In the genomic region with DNA sequence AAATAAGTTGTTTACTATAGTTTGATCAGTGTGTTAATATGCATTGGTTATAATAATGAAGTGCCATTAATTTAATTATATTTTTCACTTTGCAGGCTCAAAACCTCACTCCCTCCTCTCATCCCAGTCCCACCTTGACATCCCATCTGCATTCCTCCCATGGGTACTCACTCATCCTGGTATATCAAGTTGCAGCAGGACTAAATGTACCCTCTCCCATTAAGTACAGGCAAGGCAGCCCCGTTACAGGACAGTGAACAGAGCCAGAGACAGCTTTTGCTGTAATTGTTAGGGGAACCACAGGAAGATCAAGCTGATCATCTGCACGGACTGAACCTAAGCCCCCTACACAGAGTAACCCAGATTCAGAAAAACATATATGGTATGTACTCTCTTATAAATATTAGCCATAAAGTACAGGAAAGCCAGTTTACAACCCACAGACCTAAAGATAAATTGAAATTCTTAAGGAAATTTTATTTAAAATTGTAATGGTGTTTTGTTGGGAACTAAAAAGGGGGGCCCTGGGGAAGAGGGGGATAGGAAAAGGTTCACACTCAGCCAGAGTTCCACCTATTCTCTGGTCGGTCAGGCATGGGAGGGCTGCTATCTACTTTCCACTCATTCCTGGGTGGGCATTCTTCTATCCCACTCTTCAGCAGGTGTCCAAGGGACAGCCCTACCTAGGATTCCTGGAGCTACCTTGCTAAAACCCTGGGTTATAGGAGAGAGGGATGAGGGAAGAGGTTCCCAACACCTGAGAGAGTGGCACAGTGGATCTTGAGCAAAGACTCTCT, we compare ENCODE assay signal across 19 mouse cellular contexts.
A peak's percentile ranks its signal among the peaks of the same experiment; 100 is the strongest.
DNase-seq lines count a peak whose midpoint lies in the region; ATAC-seq and TF ChIP-seq lines count a peak whose summit lies in the region.
"Had no signal": no experiment of that assay in that cellular context is flagged by ENCODE, and none has a peak within 500 bp of the region (broad histone marks: within the 10 kb centered on the region; RNA-seq: fewer than 3 reads in every experiment).

No protein-coding gene starts in this region.

- WGBS in kidney, adult 2 months = 40% methylated on average over 3 of the region's 3 CpGs
- 52% methylated on average over 3 of the region's 3 CpGs for WGBS in kidney, embryonic 14.5 days
- 52% methylated on average over 3 of the region's 3 CpGs for WGBS in kidney, embryonic 16.5 days

- H3K27me3 ChIP-seq in kidney, adult 2 months (replicated peaks; ENCODE audit: control insufficient read depth, insufficient read depth, low read length) = no peaks in the 10 kb centered on the region
- H3K27me3 ChIP-seq in kidney, embryonic 14.5 days (ENCODE audit: control insufficient read depth, insufficient read depth, low read length) = no peaks in the 10 kb centered on the region
- no peaks in the 10 kb centered on the region for H3K27me3 ChIP-seq in kidney, embryonic 16.5 days (ENCODE audit: insufficient read depth, low read length)
- H3K27me3 ChIP-seq: embryonic facial prominence, embryonic 12.5 days; forebrain, embryonic 13.5 days; forebrain, embryonic 15.5 days had no signal

- no peak overlapping the region for H3K4me2 ChIP-seq in kidney, embryonic 14.5 days (replicated peaks; ENCODE audit: low read depth, low read length)
- H3K4me2 ChIP-seq in kidney, embryonic 16.5 days (replicated peaks; ENCODE audit: low read depth, low read length) = no peak overlapping the region
- H3K4me2 ChIP-seq: embryonic facial prominence, embryonic 12.5 days; forebrain, embryonic 13.5 days; forebrain, embryonic 15.5 days had no signal

- no peaks in the 10 kb centered on the region for H3K9me3 ChIP-seq in kidney, embryonic 14.5 days (ENCODE audit: control insufficient read depth, low read length)
- no peaks in the 10 kb centered on the region for H3K9me3 ChIP-seq in kidney, embryonic 16.5 days (ENCODE audit: low read length)
- H3K9me3 ChIP-seq: embryonic facial prominence, embryonic 10.5 days; embryonic facial prominence, embryonic 12.5 days; forebrain, embryonic 13.5 days; forebrain, embryonic 15.5 days had no signal

- peak; percentile 48 for DNase-seq in kidney, adult 2 months
- no peak for DNase-seq in kidney, adult 11 months
- DNase-seq in kidney, adult 18-20 months = no peak
- DNase-seq in kidney, postnatal 10 days = no peak
- no peak for DNase-seq in cerebellum, adult 9-11 months
- DNase-seq: adrenal gland, adult 2 months; adrenal gland, postnatal 10 days; adrenal gland, postnatal 25 days; cerebellum, adult 11 months; cerebellum, adult 18-20 months; cerebellum, adult 8-10 months; cerebellum, postnatal 10 days; cerebellum, postnatal 25 days had no signal

- peak; percentile 72; the same call in 1 of the 2 replicates for ATAC-seq in kidney, embryonic 14.5 days (ENCODE audit: low FRiP score, low TSS enrichment)
- ATAC-seq in kidney, embryonic 16.5 days (ENCODE audit: low FRiP score, low TSS enrichment) = peak; percentile 91
- ATAC-seq: forebrain, embryonic 13.5 days; forebrain, embryonic 15.5 days had no signal

- TF ChIP-seq POLR2A in kidney, adult 2 months (IDR thresholded peaks at IDR 0.05; ENCODE audit: low read depth, low read length) = no peak

- H3K36me3 ChIP-seq in kidney, adult 2 months (ENCODE audit: control insufficient read depth, insufficient read depth, low read length) = no peaks in the 10 kb centered on the region
- H3K36me3 ChIP-seq in kidney, embryonic 14.5 days (ENCODE audit: control insufficient read depth, insufficient read depth, low read length) = no peaks in the 10 kb centered on the region
- no peaks in the 10 kb centered on the region for H3K36me3 ChIP-seq in kidney, embryonic 16.5 days (ENCODE audit: insufficient read depth, low read length)
- H3K36me3 ChIP-seq: embryonic facial prominence, embryonic 10.5 days; embryonic facial prominence, embryonic 12.5 days; forebrain, embryonic 15.5 days had no signal

- peaks cover 13% of the 10 kb centered on the region for H3K4me1 ChIP-seq in kidney, adult 2 months (ENCODE audit: control insufficient read depth, insufficient read depth, low read length)
- no peaks in the 10 kb centered on the region for H3K4me1 ChIP-seq in kidney, embryonic 14.5 days (ENCODE audit: control insufficient read depth, insufficient read depth, low read length)
- peaks cover 3% of the 10 kb centered on the region; the same call in 1 of the 2 replicates for H3K4me1 ChIP-seq in kidney, embryonic 16.5 days (ENCODE audit: insufficient read depth, low read length)
- H3K4me1 ChIP-seq: embryonic facial prominence, embryonic 10.5 days; embryonic facial prominence, embryonic 12.5 days; forebrain, embryonic 13.5 days; forebrain, embryonic 15.5 days had no signal

- no peak overlapping the region for H3K9ac ChIP-seq in kidney, embryonic 14.5 days (ENCODE audit: low read depth, low read length)
- H3K9ac ChIP-seq in kidney, embryonic 16.5 days (replicated peaks; ENCODE audit: low read length) = no peak overlapping the region
- H3K9ac ChIP-seq: embryonic facial prominence, embryonic 12.5 days; forebrain, embryonic 13.5 days; forebrain, embryonic 15.5 days had no signal

- no peak for TF ChIP-seq CTCF in kidney, adult 2 months (conservative IDR thresholded peaks at IDR 0.05; ENCODE audit: insufficient read depth, insufficient read length, low read depth, low read length)

- H3K4me3 ChIP-seq in kidney, adult 2 months (ENCODE audit: insufficient read depth, low read depth, low read length) = no peak overlapping the region
- no peak overlapping the region for H3K4me3 ChIP-seq in kidney, embryonic 14.5 days (ENCODE audit: low read length)
- no peak overlapping the region for H3K4me3 ChIP-seq in kidney, embryonic 16.5 days (ENCODE audit: low read length)
- H3K4me3 ChIP-seq: embryonic facial prominence, embryonic 10.5 days; embryonic facial prominence, embryonic 12.5 days; forebrain, embryonic 13.5 days; forebrain, embryonic 15.5 days had no signal

- H3K27ac ChIP-seq in kidney, adult 2 months (ENCODE audit: insufficient read depth, low read depth, low read length) = peak overlapping the region; percentile 92
- H3K27ac ChIP-seq in kidney, embryonic 14.5 days (ENCODE audit: low read depth, low read length) = no peak overlapping the region
- H3K27ac ChIP-seq in kidney, embryonic 16.5 days (ENCODE audit: low read length) = peak overlapping the region; percentile 74
- H3K27ac ChIP-seq: embryonic facial prominence, embryonic 10.5 days; embryonic facial prominence, embryonic 12.5 days; forebrain, embryonic 13.5 days; forebrain, embryonic 15.5 days had no signal
